Mouse (Mus musculus): Measurements from ENCODE around the gene Fam213a. TPM values are rescaled to one million over a fixed set of nuclear protein-coding genes. Genes with fewer than 3 reads are reported as not detected.
A peak's percentile ranks its signal among the peaks of the same experiment; 100 is the strongest.

The Fam213a gene
- total RNA-seq, 1 experiment from 2014 or later: 26.4 TPM

DNA sequence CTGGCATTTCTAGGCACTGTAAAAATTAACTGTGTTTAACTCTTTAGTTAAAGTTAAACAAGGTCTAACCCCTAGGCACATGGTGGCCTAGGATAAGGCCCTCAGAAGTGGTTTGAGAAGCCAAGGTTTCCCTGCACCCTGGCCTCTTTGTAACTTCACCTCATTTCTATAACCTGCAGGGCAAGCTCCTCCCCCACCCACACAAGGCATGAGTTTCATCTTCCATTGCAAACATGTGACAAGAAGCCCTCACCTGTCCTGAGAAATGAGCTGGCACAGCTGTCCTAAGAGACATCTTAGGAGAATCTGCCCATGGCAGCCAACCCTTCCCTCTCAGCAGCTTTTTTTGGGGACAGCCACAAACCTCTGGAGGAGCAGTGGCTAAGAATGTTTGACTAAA, 48.7 kb downstream of the Fam213a start:
- ATAC-seq (replicated peaks; ENCODE audit: low read depth, poor library complexity, severe bottlenecking): no peak

DNA sequence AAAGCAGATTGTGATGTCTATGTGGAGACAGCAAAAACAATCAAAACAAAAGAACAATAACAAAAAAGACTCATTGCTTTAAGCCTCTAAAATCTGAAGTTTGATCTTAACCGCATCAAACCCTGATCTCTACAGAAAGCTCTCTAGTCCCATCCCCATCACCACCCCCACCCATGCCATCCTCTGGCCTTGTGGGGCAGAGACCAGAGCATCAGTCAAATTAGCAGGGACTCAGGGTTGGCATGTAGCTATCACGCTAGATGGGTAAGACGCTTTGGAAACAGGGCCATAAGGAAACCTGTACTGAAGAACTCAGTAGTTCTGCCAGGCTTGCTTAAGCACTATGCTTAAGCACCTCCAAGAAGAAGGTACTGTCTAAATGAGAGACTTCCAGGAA, 49.4 kb downstream of the Fam213a start:
- ATAC-seq (replicated peaks; ENCODE audit: low read depth, poor library complexity, severe bottlenecking): no peak

- no peak for ATAC-seq (replicated peaks; ENCODE audit: low read depth, poor library complexity, severe bottlenecking)
Observed at GRCm38 (mm10) chr14:40963501-40964213, 49.9 kb downstream of the Fam213a start.

GRCm38 (mm10) chr14:40962365-40963290, 51.0 kb downstream of the Fam213a start:
- ATAC-seq (replicated peaks; ENCODE audit: low read depth, poor library complexity, severe bottlenecking): 0 out of 2 replicates have a peak, but pooled peaks have one; percentile 2

GRCm38 (mm10) chr14:40960237-40960636, 53.4 kb downstream of the Fam213a start:
- ATAC-seq (replicated peaks; ENCODE audit: low read depth, poor library complexity, severe bottlenecking): no peak

DNA sequence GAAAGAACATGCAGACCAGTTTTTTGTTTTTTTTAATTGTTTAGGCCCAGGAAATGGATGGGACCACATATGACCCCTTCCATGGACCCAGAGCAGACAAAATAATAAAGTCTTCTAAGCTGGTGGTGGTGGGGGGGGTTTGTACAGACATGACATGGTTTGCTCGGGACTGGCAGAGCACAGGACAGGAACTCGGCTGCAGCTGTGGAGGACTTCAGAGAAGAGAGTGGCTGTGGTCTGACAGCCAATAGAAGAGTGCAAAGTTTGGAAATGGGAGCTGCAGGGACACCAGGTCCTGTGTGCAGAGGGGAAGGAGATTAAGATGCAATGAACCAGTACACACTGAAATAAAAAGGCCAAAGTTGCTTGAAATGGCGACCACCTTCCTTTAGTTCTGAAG, 54.0 kb downstream of the Fam213a start:
- no peak for ATAC-seq (replicated peaks; ENCODE audit: low read depth, poor library complexity, severe bottlenecking)

- peak; percentile 3 for ATAC-seq (replicated peaks; ENCODE audit: low read depth, poor library complexity, severe bottlenecking)
Observed at GRCm38 (mm10) chr14:40958986-40959381, 54.6 kb downstream of the Fam213a start.

DNA sequence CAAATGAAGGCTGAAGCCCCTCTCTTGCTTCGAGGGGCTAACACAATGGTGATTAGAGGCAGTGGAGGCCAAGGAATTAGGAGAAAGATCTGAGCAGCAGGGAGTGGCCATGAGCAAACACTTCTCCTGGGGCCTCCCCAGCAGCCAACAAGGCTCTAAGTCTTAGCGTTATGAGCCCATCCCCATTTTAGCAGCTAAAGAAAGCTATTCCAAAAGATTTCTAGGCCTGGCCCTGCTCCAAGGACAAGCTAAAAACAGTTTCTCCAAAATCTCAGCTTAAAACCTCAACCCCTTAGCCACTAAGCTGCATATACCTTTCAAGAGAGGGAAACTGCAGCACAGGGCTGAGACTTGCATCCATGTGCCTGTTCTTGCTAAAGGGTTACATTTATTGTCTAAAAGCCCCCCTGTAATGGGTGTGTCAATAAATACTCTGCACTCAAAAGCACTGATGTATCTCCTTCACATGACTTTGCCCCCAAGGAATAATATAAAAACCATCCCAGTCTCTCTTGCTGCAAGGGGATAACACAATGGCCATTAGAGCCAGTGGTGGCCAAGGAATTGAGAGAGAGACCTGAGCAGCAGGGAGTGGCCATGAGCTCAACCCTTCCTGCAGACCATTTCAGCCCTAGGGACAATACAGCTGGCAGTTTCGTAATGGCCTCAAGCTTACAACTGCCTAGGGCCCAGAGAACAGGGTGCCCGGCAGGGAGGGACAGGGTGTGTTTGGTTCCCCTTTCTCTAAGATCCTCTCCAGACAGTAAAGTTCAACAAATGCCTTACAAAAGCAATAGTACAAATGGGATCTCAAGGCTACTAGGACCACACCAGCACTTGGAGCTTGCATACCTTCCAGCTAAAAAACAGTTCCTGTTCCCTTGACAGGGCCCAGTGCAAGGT, 55.3 kb downstream of the Fam213a start:
- peak; percentile 39 for ATAC-seq (replicated peaks; ENCODE audit: low read depth, poor library complexity, severe bottlenecking)

GRCm38 (mm10) chr14:40957607-40958006, 56.0 kb downstream of the Fam213a start:
- ATAC-seq (replicated peaks; ENCODE audit: low read depth, poor library complexity, severe bottlenecking): no peak

DNA sequence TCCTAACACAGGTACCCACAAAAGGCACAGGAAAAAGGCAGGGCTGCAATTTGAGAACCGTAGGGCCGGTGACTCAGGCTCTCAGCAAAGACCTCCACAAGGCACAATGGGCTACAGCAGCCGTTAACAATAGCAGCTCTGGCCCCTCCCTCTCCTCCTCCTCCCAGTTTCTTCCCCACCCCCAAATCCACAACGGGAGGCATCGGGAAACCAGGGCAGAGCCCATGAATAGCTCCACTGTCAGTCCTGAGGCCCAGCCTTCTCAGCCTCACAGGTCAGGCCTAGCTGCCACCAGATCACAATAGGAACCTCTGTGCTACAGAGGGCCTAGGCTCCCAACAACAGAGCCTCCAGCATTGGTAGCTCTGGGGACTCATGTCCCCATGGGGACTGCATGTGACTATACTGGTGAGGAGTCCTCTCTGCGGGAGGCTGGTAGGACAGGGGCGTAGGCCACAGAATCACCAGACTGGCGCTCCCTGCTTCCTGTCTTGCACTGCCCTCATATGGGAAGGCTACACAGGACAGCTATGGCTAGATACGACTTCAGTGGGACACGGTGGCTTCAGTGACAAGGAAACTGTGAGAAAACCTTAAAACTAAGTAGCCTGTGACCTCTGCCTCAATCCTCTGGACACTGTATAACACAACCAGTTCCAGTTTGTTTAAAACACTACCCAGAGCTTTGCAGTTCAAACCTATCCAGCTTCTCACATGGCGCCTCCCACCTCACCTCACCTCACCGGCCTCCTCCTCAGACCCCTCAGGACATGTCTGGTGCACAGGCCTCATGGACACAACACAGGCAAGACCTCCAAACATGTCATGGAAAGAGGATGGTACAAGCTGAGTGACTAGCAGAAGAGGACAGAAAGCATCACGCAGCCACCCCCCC, 57.1 kb downstream of the Fam213a start:
- peak; percentile 43 for ATAC-seq (replicated peaks; ENCODE audit: low read depth, poor library complexity, severe bottlenecking)

DNA sequence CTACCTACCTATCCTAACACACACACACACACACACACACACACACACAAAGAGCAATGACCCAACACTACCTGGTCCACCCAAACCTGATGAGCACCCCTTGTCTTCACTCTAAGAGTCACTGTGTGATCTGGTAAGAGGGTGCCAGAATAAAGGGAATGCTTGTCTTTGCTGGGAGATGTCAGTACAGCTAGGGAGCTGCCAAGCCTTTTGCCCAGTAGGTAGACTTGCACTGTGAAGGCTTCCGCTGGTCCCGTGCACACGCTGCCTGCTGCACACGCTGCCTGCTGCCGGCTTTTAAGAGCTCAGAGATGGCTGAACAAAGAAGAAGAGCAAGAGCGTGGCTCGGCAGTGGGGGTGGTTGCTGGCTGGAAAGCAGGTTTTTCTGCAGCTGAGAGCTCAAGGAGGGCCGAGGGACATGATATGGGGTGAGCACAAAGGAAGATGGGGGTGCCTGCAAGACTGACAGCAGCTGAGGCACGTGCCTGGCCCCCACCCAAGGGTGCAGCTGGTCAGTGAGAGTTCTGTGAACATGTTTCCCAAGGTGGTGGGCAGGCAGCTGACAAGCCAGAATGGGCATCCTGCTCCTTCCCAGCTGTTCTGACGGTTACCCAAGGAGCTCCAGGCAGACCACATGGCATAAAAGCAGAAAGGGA, 57.9 kb downstream of the Fam213a start:
- ATAC-seq (replicated peaks; ENCODE audit: low read depth, poor library complexity, severe bottlenecking): peak; percentile 3; the same call in 1 of the 2 replicates

- peak; percentile 22 for ATAC-seq (replicated peaks; ENCODE audit: low read depth, poor library complexity, severe bottlenecking)
Observed at GRCm38 (mm10) chr14:40955146-40955545, 58.4 kb downstream of the Fam213a start.

GRCm38 (mm10) chr14:40953381-40953780, 60.2 kb downstream of the Fam213a start:
- ATAC-seq (replicated peaks; ENCODE audit: low read depth, poor library complexity, severe bottlenecking): no peak

- no peak for ATAC-seq (replicated peaks; ENCODE audit: low read depth, poor library complexity, severe bottlenecking)
Observed at GRCm38 (mm10) chr14:40952715-40953114, 60.9 kb downstream of the Fam213a start.

- ATAC-seq (replicated peaks; ENCODE audit: low read depth, poor library complexity, severe bottlenecking): no peak
Observed at GRCm38 (mm10) chr14:40952301-40952700, 61.3 kb downstream of the Fam213a start.

GRCm38 (mm10) chr14:40949730-40950614, 63.6 kb downstream of the Fam213a start:
- ATAC-seq (replicated peaks; ENCODE audit: low read depth, poor library complexity, severe bottlenecking): no peak; the same call in 1 of the 2 replicates

DNA sequence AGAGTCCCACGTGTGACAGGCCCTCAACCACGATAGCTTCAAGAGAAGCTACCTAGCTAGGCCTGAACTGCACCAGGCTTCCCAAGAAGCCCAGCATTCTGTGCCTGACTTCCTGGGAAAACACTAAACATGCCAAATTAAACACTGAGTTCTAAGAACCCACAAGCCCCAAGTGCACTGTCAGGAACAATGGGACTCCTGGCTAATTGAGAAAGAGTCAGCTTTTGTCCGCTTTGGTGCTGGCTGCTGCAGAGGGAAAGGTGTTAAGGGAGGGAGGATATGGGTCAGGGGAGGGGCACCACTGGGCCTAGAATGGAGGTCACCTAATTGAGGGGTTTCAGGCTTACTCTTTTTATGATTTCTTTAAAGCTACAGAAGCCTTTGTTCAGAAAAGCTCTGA, 64.5 kb downstream of the Fam213a start:
- no peak for ATAC-seq (replicated peaks; ENCODE audit: low read depth, poor library complexity, severe bottlenecking)

DNA sequence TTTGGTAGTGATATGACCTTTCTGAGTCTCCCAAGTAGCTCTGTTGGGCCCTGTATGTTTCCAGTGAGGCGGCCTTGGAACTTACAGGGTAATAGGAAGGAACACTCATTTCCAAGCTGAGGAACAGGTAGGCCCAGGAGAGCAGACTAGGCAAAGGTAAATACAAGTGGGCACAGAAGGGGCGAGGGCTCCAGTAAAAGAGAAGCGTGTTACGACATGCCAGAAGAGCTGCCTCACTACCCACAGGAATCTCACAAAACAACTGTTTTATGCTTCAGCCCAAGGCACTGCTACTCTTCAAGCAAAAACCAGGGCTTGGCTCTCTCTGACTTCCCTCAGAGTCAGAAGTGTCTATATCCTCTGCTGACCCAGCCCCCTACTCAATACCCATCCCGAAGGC, 65.1 kb downstream of the Fam213a start:
- no peak for ATAC-seq (replicated peaks; ENCODE audit: low read depth, poor library complexity, severe bottlenecking)
